Mouse (Mus musculus) CH12F3 (cell line): ENCODE results near the gene Rassf5.

Experiments used
- in situ Hi-C: fragments of 300-500 bp; cut with MboI; formaldehyde crosslinking; loops from 2 replicates; pipeline ENCODE4 v1.14.3; 2020; ENCODE audit warnings: low sequenced_read_pairs

Rassf5 gene

GRCm38 (mm10) chr1:131142472-131142871, 102.6 kb downstream of the Rassf5 start:
- in situ Hi-C loops = no loop called here

- in situ Hi-C loops = no loop called here
Measured at GRCm38 (mm10) chr1:131141449-131141848, 103.6 kb downstream of the Rassf5 start.

GRCm38 (mm10) chr1:131139102-131140095, 105.7 kb downstream of the Rassf5 start:
- in situ Hi-C loops = no loop called here

GRCm38 (mm10) chr1:131138191-131139016, 106.7 kb downstream of the Rassf5 start, which contains the start of gene Dyrk3:
Dyrk3 (minus strand) TSS chr1:131138340.
- in situ Hi-C loops = no loop called here

- in situ Hi-C loops = no loop called here
Measured at GRCm38 (mm10) chr1:131137717-131138118, 107.3 kb downstream of the Rassf5 start.

GRCm38 (mm10) chr1:131137111-131137510, 107.9 kb downstream of the Rassf5 start:
- in situ Hi-C loops = no loop called here

GRCm38 (mm10) chr1:131135960-131136629, 109.0 kb downstream of the Rassf5 start:
- in situ Hi-C loops = no loop called here

GRCm38 (mm10) chr1:131134942-131135522, 110.0 kb downstream of the Rassf5 start:
- in situ Hi-C loops = no loop called here

GRCm38 (mm10) chr1:131134231-131134630, 110.8 kb downstream of the Rassf5 start:
- in situ Hi-C loops = no loop called here
